Mouse (Mus musculus) stomach, embryonic 16.5 days (tissue): ENCODE measurements at regions not wholly inside any gene's neighbourhood (a gene's known extent, or its start where the extent isn't known, plus 50 kb on each side); places are given as distances from the start of the nearest gene placed in this dataset.

Source experiments
- ATAC-seq: fragments of 200-750 bp; cut with Nextera tagmentation; 2 replicates; pipeline ENCODE4 v1.8.0; 2017; ENCODE audit warnings: moderate number of reproducible peaks, moderate TSS enrichment; ENCODE audit not compliant: insufficient read depth, low FRiP score
- H3K27ac ChIP-seq: fragments of 300-500 bp; sonication (generic); 2 replicates; pipeline ENCODE4 v1.5.1; 2014; ENCODE audit warnings: low read length
- H3K27me3 ChIP-seq: fragments of 300-500 bp; sonication (generic); 2 replicates; pipeline ENCODE4 v1.6.1; 2014; ENCODE audit warnings: low read length, control low read depth, mixed read lengths; ENCODE audit not compliant: control insufficient read depth, insufficient read depth
- H3K36me3 ChIP-seq: fragments of 300-500 bp; sonication (generic); 2 replicates; pipeline ENCODE4 v1.6.1; 2014; ENCODE audit warnings: low read length; ENCODE audit not compliant: control insufficient read depth, insufficient read depth
- H3K4me1 ChIP-seq: fragments of 300-500 bp; sonication (generic); 2 replicates; pipeline ENCODE4 v1.6.1; 2014; ENCODE audit warnings: low read length, control low read depth, mixed read lengths; ENCODE audit not compliant: control insufficient read depth, insufficient read depth
- H3K4me2 ChIP-seq: fragments of 300-500 bp; sonication (generic); 2 replicates; pipeline ENCODE4 v1.6.1; 2014; ENCODE audit warnings: low read depth, low read length, mixed read lengths
- H3K4me3 ChIP-seq: fragments of 300-500 bp; sonication (generic); replicated peaks from 2 replicates; pipeline ENCODE4 v1.5.1; 2014; ENCODE audit warnings: mild to moderate bottlenecking, low read length
- H3K9ac ChIP-seq: fragments of 300-500 bp; sonication (generic); 2 replicates; pipeline ENCODE4 v1.6.1; 2014; ENCODE audit warnings: low read length
- H3K9me3 ChIP-seq: fragments of 300-500 bp; sonication (generic); replicated peaks from 2 replicates; pipeline ENCODE4 v1.6.1; 2016; ENCODE audit warnings: low read length, control low read depth; ENCODE audit not compliant: control insufficient read depth
- WGBS: fragments of 180-500 bp; shearing (Covaris S2); extraction: QIAGEN DNeasy Blood & Tissue Kit; methylation state at CpG from one replicate; pipeline ENCODE4 v1.1.7; 2014; 5-methylcytosine and 5-hydroxymethylcytosine counted together

GRCm38 (mm10) chr15:88360375-88361035, 239.6 kb upstream of the Zdhhc25 start:
- H3K4me1 ChIP-seq, result no peaks in the 10 kb centered on the region
- no peak overlapping the region for H3K27ac ChIP-seq
- no peak overlapping the region for H3K4me3 ChIP-seq
- no peak overlapping the region for H3K4me2 ChIP-seq
- WGBS, result 40% methylated on average over 12 of the region's 12 CpGs
- H3K36me3 ChIP-seq, result no peaks in the 10 kb centered on the region
- H3K9me3 ChIP-seq, result no peaks in the 10 kb centered on the region
- no peak overlapping the region for H3K9ac ChIP-seq
- no peak for ATAC-seq
- no peaks in the 10 kb centered on the region for H3K27me3 ChIP-seq

- Histone ChIP-seq H3K9me3 (no peaks in the 10 kb centered on the region), H3K36me3 (no peaks in the 10 kb centered on the region), H3K9ac (no peak overlapping the region), H3K4me3 (no peak overlapping the region), H3K27ac (no peak overlapping the region), H3K4me2 (no peak overlapping the region), H3K4me1 (no peaks in the 10 kb centered on the region), H3K27me3 (no peaks in the 10 kb centered on the region)
- ATAC-seq, result no peak
- 68% methylated on average over 5 of the region's 5 CpGs for WGBS
Observed at GRCm38 (mm10) chr15:88361351-88361750, 238.8 kb upstream of the Zdhhc25 start.

- H3K27me3 ChIP-seq, result no peaks in the 10 kb centered on the region
- no peak overlapping the region for H3K4me2 ChIP-seq
- 51% methylated on average over 6 of the region's 6 CpGs for WGBS
- H3K27ac ChIP-seq, result no peak overlapping the region
- H3K9me3 ChIP-seq, result no peaks in the 10 kb centered on the region
- no peak overlapping the region for H3K4me3 ChIP-seq
- no peaks in the 10 kb centered on the region for H3K36me3 ChIP-seq
- no peak overlapping the region for H3K9ac ChIP-seq
- no peak for ATAC-seq
- H3K4me1 ChIP-seq, result no peaks in the 10 kb centered on the region
Observed at GRCm38 (mm10) chr15:88362966-88363365, 237.1 kb upstream of the Zdhhc25 start.

GRCm38 (mm10) chr15:88370366-88370765, 229.7 kb upstream of the Zdhhc25 start:
- 72% methylated on average over 5 of the region's 5 CpGs for WGBS
- Histone ChIP-seq H3K27me3 (no peaks in the 10 kb centered on the region), H3K36me3 (no peaks in the 10 kb centered on the region), H3K4me1 (no peaks in the 10 kb centered on the region), H3K4me2 (no peak overlapping the region), H3K4me3 (no peak overlapping the region), H3K9ac (no peak overlapping the region), H3K27ac (no peak overlapping the region), H3K9me3 (no peaks in the 10 kb centered on the region)
- ATAC-seq, result no peak

GRCm38 (mm10) chr15:88372039-88372438, 228.1 kb upstream of the Zdhhc25 start:
- Histone ChIP-seq H3K4me1 (no peaks in the 10 kb centered on the region), H3K4me3 (no peak overlapping the region), H3K9ac (no peak overlapping the region), H3K27me3 (no peaks in the 10 kb centered on the region), H3K4me2 (no peak overlapping the region), H3K27ac (no peak overlapping the region), H3K36me3 (no peaks in the 10 kb centered on the region), H3K9me3 (no peaks in the 10 kb centered on the region)
- no peak for ATAC-seq
- WGBS, result 70% methylated on average over 8 of the region's 8 CpGs

- Histone ChIP-seq H3K4me1 (no peaks in the 10 kb centered on the region), H3K4me2 (no peak overlapping the region), H3K9me3 (no peaks in the 10 kb centered on the region), H3K36me3 (no peaks in the 10 kb centered on the region), H3K27me3 (no peaks in the 10 kb centered on the region), H3K27ac (no peak overlapping the region), H3K9ac (no peak overlapping the region), H3K4me3 (no peak overlapping the region)
- no peak for ATAC-seq
- 63% methylated on average over 6 of the region's 6 CpGs for WGBS
Observed at GRCm38 (mm10) chr15:88373923-88374322, 226.2 kb upstream of the Zdhhc25 start.

- no peak overlapping the region for H3K9ac ChIP-seq
- no peaks in the 10 kb centered on the region for H3K36me3 ChIP-seq
- no peak overlapping the region for H3K4me2 ChIP-seq
- no peak overlapping the region for H3K27ac ChIP-seq
- H3K4me1 ChIP-seq, result no peaks in the 10 kb centered on the region
- no peak overlapping the region for H3K4me3 ChIP-seq
- 79% methylated on average over 7 of the region's 7 CpGs for WGBS
- no peak for ATAC-seq
- no peaks in the 10 kb centered on the region for H3K27me3 ChIP-seq
- H3K9me3 ChIP-seq, result no peaks in the 10 kb centered on the region
Observed at GRCm38 (mm10) chr15:88379342-88379741, 220.8 kb upstream of the Zdhhc25 start.

GRCm38 (mm10) chr15:88379951-88380623, 220.0 kb upstream of the Zdhhc25 start:
- H3K4me1 ChIP-seq, result no peaks in the 10 kb centered on the region
- 30% methylated on average over 6 of the region's 6 CpGs for WGBS

GRCm38 (mm10) chr15:88381419-88381818, 218.7 kb upstream of the Zdhhc25 start:
- no peaks in the 10 kb centered on the region for H3K4me1 ChIP-seq
- no peak overlapping the region for H3K9ac ChIP-seq
- no peak overlapping the region for H3K4me3 ChIP-seq
- ATAC-seq, result no peak
- no peaks in the 10 kb centered on the region for H3K9me3 ChIP-seq
- no peak overlapping the region for H3K4me2 ChIP-seq
- no peak overlapping the region for H3K27ac ChIP-seq
- H3K27me3 ChIP-seq, result no peaks in the 10 kb centered on the region
- 14% methylated on average over 10 of the region's 10 CpGs for WGBS
- no peaks in the 10 kb centered on the region for H3K36me3 ChIP-seq

More at GRCm38 (mm10) chr15:88379951-88380623, 220.0 kb upstream of the Zdhhc25 start:
- H3K36me3 ChIP-seq, result no peaks in the 10 kb centered on the region
- no peaks in the 10 kb centered on the region for H3K27me3 ChIP-seq
- ATAC-seq, result no peak
- no peak overlapping the region for H3K4me2 ChIP-seq
- no peak overlapping the region for H3K4me3 ChIP-seq
- H3K27ac ChIP-seq, result no peak overlapping the region
- no peak overlapping the region for H3K9ac ChIP-seq
- no peaks in the 10 kb centered on the region for H3K9me3 ChIP-seq
